Mouse (Mus musculus) myocyte (in vitro differentiated cells): ENCODE measurements around the gene Kdm1a.

Experiments
- E2F4 ChIP-seq: IDR thresholded peaks from one replicate; pipeline ENCODE4 v1.6.1; 2011; ENCODE audit warnings: mild to moderate bottlenecking, control low read depth, moderate library complexity; ENCODE audit not compliant: insufficient read depth
- POLR2A ChIP-seq: IDR thresholded peaks from one replicate; pipeline ENCODE4 v1.6.1; 2011; ENCODE audit warnings: low read depth, mild to moderate bottlenecking, control low read depth, moderate library complexity; ENCODE audit not compliant: insufficient read length
- TCF12 ChIP-seq: IDR thresholded peaks from one replicate; pipeline ENCODE4 v1.6.1; 2011; ENCODE audit warnings: mild to moderate bottlenecking, control low read depth; ENCODE audit not compliant: poor library complexity, insufficient read depth, severe bottlenecking

DNA sequence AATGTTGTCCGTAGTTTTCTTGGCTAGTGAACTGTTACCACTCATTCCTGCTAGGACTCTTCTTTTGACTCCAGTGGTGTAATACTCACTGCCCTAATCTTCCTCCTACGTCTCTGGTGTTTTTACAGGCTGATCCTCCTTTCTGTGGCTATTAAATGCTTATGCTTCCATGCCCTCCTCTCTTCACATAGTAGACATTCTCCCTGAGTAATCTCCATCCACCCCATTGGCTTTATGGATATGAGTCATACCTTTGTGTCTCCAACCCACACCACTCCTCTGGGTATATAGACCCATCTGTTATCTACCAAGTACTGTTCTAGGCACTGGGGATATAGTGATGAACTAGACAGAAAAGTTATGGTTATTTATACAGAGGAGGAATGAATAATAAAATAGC, 84.4 kb downstream of the Kdm1a start:
- TF ChIP-seq POLR2A (no peak), E2F4 (no peak), TCF12 (no peak)
